Mouse (Mus musculus) inflammation-experienced regulatory T-cells, adult 16 weeks (primary cell): ENCODE results near the gene Dlx5. TPM values are rescaled to one million over a fixed set of nuclear protein-coding genes. Genes with fewer than 3 reads are reported as not detected.

ENCODE experiments used
- polyA plus RNA-seq: library from polyadenylated mRNA; unstranded; fragments of 100-300 nt; shearing (Covaris generic); gene quantifications from one replicate; pipeline ENCODE4 v1.2.1, GENCODE M21; 2017

Gene Dlx5
- polyA plus RNA-seq, result not detected

DNA sequence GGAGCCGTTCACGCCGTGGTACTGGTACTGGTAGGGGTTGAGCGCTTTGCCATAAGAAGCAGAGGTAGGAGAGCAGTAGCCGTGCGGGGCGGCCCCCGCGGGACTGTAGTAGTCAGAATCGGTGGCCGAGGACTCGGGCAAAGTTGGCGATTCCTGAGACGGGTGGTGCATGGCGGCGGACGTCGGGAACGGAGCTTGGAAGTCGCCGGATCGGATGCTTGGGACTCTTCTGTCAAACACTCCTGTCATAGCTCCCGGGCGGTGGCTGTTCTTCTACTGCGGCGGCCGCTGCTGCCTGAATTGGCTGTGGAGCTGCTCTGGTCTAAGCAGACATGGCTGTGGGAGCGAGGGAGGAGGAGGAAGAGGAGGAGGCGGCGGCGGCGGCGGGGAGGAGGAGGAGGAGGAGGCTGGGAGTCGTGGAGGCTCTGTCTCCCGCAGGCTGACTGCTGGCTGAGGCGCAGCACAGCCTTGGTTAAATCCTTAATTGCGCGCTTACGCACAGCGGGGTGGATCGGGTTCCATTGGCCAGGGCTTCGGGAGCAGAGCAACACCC is at the start of gene Dlx5:
Dlx5 (minus strand) TSS at position 448 of the 553 bp plus-strand sequence.

DNA sequence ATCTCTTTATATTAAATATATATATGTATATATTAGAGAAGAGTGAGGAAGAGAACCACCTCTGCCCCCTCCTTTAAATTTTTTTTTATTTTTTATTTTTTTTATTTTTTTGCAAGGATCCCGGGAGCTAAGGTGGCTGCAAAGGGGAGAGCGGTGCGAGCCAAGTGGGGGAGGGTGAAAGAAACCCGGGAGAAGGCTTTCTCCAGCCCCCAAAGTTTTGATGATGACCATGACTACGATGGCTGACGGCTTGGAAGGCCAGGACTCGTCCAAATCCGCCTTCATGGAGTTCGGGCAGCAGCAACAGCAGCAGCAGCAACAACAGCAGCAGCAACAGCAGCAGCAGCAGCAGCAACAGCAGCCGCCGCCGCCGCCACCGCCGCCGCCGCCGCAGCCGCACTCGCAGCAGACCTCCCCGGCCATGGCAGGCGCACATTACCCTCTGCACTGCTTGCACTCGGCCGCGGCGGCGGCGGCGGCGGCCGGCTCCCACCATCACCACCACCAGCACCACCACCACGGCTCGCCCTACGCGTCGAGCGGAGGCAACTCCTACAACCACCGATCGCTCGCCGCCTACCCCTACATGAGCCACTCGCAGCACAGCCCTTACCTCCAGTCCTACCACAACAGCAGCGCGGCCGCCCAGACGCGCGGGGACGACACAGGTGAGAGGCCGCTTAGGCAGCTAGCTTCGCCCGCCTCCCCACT is 18.6 kb downstream of the Dlx5 start, which contains the start of gene Dlx6:
Dlx6 (plus strand) TSS at position 175 of the 711 bp plus-strand sequence.

Other genes with a start within 250 kb of the Dlx5 start
- gene Dlx6, start 18.8 kb downstream of the Dlx5 start, polyA plus RNA-seq, result not detected
- 2.8 TPM for gene Sdhaf3, start 73.9 kb upstream of the Dlx5 start, polyA plus RNA-seq